Mouse (Mus musculus): Measurements from ENCODE around the gene Zcchc8.
"Not testable (repeated sequence)": the region's sequence is repeated elsewhere in the genome, so short reads cannot be mapped to it uniquely, and the experiment has no call there.

Zcchc8 gene

DNA sequence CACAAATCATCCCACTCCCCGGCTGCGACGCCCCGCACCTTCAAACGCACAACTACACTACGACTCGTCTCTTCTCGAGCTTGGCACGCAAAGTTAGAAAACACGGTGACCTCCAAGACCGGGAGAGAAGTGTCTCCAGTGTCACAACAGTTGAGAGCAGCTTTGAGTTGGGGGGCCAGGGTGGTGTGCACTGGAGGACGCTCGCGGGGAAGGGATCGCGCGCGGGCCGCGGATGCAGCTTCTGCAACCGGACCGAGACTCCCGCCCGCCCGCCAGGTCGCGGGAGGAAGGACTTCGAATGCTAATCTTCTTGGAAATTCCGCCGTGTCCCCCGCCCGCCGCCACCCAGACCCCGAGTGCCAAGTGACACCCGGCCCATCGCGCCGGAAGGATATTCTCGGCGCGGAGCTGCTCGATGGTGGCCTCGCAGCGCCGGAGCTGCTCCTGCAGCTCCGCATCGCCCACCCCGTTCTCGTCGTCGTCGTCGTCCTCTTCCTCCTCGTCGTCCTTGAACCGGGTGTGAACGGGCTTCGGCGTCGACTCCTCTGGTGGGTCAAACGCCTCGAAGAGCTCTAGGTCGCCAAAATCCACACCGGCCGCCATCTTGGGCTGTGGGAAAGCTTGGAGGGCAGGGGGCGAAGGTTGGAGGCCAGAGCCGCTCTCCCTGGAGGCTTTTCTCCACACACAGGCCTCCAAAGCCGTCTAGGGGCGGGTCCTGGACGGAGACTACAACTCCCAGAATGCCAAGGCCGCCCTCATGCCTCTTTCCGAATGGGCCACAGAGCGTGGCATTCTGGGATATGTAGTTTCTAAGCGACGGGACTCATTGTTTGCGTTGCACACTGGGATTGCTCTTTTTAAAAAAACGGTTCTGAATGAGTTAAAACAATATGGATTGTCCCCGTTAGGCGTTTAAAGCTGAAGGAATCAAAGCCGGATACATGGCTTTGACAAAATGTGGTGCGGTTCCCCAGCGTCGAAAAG is at the start of gene Zcchc8:
Zcchc8 (minus strand) TSS at position 773 of the 984 bp plus-strand sequence.
- peak; percentile 87 to 96 for DNase-seq (ENCODE audit: low spot score in 2 of 2)

DNA sequence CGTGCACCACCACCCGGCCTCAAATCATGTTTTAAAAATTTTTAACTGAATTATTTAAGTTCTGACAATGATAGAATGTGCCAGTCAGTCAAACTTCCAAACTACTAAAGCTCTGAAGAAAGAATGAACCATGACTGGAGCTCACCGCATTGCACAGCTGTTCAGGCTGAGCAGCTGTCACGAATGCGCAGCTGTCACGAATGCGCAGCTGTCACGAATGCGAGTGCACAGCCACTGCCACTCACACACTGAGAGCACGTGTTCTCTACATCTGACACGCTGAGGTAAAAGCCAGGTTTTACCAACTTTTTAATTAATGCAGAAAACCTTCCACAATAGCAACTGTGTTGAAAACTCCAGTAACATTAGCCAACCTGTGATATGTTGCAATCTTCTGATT is 45.6 kb upstream of the Zcchc8 start:
- not testable (repeated sequence) for DNase-seq (ENCODE audit: low spot score in 2 of 2)

DNA sequence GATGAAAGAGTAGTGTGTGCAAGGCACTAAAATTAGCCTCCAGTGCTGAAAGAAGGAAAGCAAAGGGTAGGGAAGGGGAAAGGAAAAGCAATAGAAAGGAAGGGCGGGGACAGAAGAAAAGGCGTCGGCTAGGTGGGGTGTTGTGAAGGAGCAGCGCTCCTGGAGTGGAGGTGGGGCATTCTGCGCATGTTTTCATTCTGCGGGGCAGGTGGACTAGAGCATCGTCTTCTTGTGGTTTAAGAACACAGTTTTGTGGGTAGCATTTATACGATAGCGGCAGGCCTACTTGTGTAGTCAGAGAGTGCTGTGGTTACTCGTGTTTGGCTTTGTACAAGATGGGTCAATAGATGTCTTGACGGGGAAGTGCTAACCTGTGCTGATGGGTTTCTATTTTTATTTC is 44.6 kb upstream of the Zcchc8 start:
- DNase-seq (ENCODE audit: low spot score in 2 of 2) = no peak

DNA sequence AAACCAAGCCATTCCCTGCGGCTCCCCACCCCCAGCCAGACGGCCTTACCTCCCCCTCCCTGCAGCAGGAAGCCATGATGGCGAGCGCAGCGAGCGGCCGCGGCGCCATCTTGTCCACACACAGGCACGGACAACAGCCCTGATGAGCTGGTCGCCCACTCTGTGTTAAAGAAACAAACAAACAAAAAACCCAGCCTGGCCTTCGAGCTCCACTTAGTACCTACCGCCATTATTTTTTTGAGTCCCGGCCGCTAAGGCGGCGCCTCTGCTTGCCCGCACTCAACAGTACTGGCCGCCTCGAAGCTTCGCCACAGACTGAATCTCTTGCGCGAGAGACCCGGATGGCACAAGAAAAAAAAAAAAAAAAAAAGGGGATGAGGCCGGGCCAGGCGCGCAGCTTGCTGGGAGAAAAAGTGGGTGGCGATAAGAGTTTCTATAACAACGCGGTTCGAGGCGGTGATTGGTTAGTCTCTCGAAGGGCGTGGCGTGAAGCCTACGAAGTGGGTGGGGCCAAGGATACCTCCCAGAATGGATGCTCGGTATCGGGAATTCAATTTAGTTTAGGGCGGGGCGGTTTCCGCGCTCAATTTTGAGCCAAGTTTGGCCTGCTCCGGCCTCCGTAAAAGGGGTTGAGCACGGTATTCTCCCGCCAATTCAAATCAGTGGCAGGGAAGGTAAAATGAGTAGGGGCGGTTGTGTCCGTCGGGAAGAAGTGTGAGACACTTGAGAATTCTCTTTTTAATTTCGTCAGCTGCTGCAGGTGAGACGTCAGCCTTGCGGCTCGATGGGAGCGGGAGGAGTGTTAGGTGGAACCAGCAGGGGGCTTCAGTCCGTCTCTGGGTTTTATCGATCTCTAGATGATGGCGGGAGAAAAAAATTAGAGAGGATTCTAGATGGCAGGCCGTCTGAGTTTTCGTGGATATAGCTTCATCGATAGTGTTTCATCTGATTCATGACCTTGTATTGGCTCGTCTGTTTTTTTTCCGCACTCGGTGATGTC is 28.5 kb upstream of the Zcchc8 start, which contains the start of the genes Rsrc2 and Kntc1:
Rsrc2 (minus strand) TSS at position 350 of the 1,000 bp plus-strand sequence.
Kntc1 (plus strand) TSS at position 652 of the 1,000 bp plus-strand sequence.
- peak; percentile 98 for DNase-seq (ENCODE audit: low spot score in 2 of 2)

DNA sequence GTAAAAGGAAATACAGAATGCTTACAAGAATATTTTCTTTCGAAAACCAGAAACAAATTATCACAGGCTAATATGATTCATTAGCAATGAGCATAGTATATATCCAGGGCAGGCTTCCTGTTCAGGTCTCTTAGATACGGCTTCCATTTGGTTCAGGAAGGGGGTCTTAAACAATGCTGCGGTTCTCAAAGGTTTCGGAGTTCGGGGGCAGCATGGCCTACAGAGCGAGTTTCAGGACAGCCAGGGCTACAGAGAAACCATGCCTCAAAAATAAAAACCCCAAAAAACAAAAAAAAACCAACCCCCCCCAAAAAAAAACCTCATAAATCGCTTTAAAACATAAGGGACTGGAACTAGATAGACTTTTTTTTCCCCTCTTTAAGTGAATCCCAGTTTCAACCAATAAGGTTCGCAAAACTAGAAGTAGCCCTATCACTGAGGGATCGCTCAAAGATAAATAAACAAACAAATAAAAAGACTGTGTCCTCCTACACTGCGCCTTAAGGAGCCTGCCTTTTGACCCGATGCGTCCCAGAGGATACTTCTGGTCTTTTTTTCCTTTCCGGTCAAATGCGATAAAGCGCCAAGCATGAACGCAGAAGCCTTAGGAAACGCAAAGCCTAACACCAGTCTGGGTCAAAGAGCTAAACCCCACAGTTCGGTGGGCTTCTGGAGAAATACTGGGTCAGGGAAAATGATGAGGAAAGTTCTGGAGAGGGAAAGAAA is 27.6 kb upstream of the Zcchc8 start:
- DNase-seq (ENCODE audit: low spot score in 2 of 2) = no peak

DNA sequence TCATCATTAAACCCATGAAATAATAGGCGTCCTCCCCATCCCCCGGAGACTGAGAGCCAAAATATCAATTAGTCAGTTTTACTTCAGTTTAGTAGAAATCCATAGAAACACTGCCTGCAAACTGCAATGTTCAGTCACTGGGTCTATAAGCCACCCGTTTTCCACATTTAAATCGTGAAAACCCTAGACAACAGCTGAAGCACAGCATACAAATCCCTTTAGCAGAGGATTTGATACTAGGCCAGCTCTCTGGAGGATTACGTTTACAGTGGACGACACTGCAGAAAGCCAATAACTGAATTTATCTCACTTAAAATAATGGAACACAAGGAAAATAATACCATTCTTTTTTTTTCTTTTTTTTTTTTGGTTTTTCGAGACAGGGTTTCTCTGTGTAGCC is 26.7 kb upstream of the Zcchc8 start:
- DNase-seq (ENCODE audit: low spot score in 2 of 2) = no peak

DNA sequence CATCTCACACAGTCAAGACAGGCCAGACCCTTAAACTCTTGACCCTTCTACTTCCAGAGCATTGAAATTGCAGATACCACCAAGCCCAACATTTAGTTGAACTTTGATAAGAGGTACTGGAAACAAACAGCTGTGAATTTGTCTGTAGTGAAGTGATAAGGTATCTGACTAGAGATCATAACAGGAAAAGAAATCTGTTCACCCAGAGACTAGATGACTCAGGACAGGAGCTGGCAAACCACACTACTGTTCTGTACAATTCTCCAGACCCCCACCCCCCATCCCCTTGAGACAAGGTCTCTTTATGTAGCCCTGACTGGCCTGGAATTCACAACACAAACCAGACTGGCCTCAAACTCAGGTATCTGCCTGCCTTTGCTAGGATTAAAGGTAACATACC is 25.4 kb upstream of the Zcchc8 start:
- no peak for DNase-seq (ENCODE audit: low spot score in 2 of 2)

DNA sequence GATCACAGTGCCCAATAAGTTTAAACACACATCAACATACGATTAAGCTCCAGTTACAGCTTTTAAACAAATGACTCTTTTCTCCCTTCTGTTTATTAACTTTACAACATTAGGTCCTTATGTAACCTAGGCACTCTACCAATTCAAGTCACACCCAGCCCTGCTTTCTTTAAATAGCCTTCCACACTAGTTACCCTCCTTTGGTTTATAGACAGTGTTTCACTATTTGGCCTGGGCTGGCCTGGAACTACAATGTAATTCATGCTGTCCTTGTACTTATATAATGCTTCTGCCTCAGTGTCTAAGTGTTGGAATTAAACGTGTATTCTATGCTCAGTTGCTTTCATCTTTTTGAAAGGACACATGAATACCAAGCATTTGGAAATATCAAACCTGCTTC is 23.5 kb upstream of the Zcchc8 start:
- no peak for DNase-seq (ENCODE audit: low spot score in 2 of 2)

DNA sequence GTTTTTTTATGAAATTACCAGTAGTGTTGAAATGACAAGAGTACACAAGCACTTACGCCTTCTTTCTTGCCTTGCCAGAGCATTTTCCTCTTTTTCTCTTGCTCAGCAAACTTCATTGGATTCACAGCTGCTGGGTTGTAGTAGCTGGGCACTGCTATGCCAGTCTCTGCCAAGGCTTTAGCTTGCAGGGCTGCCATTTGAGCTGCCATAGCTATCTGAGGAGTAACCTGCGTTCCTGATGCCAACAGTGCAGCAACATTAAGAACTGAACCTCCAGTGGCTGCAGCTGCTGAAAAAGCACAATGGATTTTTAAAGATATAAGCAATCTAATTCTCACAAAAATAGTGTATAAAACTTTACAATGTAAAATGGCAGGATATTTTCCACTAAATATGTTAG is 10.1 kb upstream of the Zcchc8 start:
- DNase-seq (ENCODE audit: low spot score in 2 of 2) = no peak

DNA sequence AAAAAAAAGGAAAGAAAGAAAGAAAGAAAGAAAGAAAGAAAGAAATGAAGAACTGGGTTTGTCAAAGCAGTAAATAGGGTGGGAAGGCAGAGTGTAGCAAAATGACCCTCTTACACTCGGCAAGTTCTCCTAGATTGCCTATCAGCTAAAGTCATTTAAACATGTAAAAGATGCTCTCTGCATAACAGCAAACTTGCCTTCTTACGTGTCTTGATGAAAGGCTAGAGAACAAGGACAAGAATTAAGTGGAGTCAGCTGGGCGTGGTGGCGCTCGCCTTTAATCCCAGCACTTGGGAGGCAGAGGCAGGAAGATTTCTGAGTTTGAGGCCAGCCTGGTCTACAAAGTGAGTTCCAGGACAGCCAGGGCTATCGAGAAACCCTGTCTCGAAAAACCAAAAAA is 2.9 kb upstream of the Zcchc8 start:
- DNase-seq (ENCODE audit: low spot score in 2 of 2) = not testable (repeated sequence)

DNA sequence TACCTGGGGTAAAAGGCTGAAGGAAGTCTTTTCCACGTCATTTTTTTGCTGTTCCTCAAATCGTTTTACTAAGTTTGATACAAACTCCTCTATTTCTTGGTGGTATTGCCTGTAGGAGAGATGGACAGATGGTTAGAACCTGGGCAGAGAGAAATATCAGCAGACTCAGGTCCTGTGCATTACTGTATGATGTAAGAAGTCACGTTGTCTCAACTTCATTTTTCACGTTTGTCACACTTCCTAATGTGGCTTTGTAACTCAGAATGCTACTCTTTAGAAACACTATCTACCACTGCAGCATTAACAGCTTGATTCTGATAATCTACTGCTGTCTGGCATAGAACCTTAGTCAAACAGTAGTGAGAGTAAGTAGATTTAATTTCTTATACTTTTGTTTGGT is 6.3 kb downstream of the Zcchc8 start:
- DNase-seq (ENCODE audit: low spot score in 2 of 2) = no peak

DNA sequence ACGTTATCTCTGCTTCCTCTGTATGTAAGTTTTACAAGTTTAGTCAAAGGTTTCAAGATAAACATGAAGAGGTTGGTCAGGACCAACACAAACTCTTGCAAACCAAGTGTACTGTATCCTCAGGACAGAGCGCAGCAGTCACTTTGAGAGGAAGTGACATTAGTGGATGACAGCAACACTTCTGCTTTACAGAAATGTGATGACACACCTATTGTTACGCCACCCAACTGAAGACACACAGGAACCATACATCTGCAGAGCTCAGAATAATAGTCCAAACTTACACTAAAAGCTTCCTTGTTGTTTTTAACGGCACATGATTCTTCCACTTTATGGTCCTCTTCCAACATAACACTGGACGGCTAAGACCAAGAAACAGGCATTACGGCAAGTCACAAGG is 7.1 kb downstream of the Zcchc8 start:
- DNase-seq (ENCODE audit: low spot score in 2 of 2) = no peak

DNA sequence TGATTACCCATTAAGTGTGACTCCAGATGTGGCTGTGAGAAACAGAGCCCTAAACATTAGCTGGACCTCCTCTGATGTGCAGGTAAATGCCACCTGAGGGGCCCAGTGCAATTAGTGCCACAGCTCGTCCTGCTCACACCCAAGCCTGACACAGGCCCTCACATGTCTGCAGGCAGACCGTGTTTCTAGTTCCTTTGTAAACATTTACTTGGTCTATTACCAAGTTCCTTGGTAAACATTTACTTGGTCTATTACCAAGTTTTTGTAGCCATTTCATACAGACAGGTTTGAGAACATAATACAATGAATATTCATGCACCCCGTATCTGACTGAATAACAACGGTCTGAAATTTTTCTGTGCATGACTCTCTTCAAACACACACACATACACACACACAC is 11.3 kb downstream of the Zcchc8 start:
- no peak for DNase-seq (ENCODE audit: low spot score in 2 of 2)

DNA sequence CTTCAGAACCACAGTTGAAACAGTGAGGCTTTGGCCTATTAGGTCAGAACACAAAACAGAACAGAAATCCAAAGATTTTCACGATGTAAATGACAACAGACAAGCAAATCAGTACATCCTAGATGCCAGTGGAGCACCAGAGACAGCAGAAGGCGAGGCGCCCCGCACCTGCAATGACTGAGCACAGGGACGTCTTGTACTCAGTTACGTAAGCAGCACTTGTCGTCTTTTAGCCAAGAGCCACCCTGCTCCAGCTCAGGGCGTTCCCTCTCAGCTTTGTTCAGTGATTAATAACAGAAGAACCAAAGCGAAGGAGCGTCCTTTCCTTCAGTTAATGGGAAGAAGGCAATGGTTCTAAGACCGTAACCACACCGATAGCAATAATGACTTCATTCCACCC is 12.3 kb downstream of the Zcchc8 start:
- DNase-seq (ENCODE audit: low spot score in 2 of 2) = no peak

DNA sequence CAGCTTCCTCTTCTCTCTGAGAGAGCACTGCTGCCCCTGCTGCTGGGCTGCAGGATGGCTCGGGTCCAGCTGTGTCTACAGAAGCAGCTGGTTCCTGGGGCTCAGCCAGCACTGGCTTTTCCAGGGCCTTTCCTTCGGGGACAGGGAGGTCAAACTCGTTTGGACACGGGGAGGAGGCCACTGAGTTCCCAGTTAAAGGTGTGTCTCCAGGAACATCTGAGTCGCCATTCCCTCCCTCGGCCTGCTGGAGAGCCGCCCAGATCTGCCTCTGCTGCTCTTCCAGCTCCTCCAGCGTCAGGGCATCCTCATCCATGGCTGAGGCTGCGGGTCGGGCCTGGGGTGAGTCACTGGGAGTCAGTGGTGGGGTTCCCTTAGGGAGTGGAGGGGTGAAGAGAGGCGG is 20.3 kb downstream of the Zcchc8 start:
- DNase-seq (ENCODE audit: low spot score in 2 of 2) = peak; percentile 11 to 13

DNA sequence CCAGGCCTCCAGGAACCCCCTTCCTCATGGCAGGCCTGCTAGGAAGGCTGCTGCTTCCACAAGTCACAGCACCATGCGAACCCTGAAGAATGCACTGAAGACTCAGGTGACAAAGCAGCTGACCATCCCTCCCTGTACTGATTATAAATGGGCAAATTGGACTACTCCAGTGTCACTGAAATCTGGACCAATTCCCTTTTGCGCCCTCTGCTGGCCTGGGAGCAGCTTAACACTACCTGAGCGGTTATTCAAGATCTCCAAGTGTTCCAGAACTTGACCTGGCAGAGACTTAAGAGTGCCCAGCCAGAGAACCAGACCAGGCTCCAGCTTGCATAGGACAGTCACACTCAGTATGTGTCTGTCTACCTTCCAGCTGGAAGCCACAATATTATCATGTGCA is 21.7 kb downstream of the Zcchc8 start:
- peak; percentile 19 to 50 for DNase-seq (ENCODE audit: low spot score in 2 of 2)

DNA sequence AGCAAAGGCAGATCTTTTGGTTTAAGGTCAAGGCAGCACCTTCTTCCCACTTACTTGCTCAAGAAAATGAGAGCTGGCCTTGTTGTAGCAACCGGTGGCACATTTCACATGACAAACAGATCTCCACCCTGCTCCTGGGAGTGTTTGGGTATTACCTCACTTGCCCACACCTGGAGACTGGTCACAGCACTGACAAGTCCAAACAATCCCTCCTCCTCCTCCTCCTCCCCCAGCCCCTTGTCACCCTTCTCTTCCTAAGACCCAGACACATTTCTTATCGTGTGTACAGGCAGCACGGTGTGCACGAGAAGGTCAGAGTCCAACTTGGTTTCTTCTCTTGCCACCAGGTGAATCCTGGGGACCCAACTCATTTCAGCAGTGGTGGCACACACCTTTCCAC is 23.9 kb downstream of the Zcchc8 start:
- DNase-seq (ENCODE audit: low spot score in 2 of 2) = no peak

DNA sequence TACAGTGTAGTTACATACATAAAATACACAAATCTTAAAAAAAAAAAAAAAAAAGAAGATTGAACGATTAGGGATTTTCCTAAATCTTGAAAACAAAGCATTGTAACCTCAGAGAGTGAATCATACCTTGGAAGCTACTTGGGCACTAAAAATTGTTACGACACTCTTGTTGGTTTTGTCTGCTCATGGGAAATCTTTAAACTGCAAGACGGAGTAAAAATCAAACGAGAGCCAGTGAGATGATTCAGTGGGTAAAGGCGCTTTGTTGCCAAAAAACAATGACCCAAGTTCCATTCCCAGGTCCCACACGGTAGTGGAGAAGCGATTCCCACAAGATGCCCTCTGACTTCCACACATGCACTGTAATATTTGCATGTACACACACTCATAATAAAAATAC is 24.7 kb downstream of the Zcchc8 start:
- DNase-seq (ENCODE audit: low spot score in 2 of 2) = no peak

DNA sequence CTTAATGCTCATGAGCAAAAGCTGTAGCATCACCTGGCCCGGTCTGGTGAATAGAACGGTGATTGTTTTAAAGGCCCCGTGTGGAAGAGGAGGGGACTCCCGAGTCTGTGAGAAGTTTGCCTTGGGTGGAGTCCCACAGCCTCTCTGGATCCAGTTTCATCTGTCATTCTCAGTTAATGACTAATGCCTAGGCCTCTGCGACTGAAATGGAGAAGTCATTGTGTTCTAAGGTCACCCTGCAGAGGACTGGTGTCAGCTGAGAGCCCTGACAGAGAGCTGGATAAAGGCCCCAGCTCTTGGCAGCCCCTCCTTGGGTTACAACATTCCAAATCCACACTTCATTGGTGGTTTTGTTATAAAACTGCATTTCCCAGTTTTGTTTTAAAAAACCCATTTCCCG is 26.4 kb downstream of the Zcchc8 start:
- DNase-seq (ENCODE audit: low spot score in 2 of 2) = no peak

DNA sequence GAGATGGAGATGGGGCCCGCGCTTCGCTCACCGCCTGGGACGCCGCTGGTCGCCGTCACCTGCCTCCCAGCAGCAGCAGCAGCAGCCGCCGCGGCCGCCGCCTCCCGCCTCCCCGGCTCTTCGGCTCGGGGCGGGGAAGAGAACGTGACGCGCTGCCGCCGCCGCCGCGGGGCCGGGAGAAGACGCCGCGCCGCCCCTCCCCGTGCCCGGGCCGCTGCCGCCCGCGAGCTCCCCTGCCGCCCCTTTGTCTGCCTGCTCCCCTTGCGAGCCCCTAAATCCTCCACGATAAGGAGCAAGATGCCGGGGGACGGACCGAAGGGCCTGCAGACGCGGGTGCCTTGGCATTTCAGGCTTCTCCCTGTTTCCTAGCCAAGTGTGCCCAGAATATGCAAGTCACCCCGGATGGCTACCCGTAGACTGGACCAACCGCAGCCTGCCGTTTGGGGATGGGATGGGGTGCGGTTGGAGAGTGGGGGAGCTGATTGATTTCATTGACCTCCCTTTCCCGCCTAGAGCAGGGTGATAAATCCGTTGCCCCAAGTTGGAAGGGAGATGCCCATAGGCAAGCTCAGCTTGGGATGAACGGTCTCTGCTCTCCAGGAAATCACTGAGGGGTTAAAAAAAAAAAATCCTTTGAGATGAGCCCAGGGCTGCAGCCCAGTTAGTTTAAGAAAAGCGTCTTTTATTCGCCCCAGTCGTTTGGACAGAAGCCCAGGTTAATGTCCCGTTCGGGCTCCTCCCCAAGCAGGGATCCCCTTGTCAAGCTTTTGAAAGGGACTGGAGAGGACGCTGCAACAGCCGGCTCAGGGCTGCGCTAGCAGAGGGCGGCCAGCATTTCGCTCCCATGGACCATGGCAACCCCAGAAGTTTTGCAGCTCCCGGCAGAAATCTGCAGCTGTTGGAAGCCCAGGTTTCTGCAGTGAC is 36.4 kb downstream of the Zcchc8 start, which contains the start of gene Clip1:
Clip1 (minus strand) TSS at position 398 of the 924 bp plus-strand sequence.
- peak; percentile 19 to 63 for DNase-seq (ENCODE audit: low spot score in 2 of 2)
